Mouse (Mus musculus): ENCODE measurements around the gene Ripk3. TPM values are rescaled to one million over a fixed set of nuclear protein-coding genes. Genes with fewer than 3 reads are reported as not detected.

The Ripk3 gene
- 43.4 and 85.4 TPM in 2 replicates for polyA plus RNA-seq (2012; ENCODE audit: low replicate concordance)

DNA sequence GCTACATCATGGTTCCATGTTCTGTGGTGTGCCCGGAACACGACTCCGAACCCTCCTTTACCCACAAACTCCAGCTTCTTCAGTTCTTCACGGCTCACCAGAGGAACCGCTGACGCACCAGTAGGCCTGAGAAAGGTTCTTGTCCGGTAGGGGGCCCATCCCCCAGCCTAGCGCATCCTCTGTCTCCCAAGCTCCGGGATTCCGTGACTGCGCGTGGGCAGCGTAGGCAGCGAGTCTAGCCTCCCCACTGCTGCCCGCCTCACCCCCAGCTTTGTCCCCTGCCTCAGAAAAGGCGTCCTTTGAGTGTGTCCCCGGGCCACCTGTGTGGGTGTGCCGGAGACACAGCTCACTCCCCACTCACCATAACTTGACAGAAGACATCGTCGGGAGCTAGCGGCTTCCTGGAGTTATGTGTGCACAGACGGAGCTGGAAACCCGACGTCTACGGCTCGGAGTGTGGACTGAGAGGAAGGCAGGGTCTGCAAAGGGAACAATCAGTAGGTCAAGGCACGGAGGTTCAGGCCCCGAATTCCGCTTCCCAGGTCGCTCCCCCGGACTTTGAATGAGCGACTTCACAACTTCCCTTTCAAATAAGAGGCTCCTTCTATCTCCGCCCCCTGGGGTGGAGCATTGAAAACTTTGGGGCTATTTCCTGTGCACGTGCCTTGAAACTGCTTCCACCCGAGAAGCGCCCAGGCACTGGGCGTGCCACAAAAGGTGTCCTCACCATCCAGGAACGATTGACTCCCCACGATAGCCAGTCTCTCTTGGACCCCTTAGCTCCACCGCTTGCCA, at the start of gene Ripk3:
Gene Ripk3 (minus strand): TSS at position 610 of the 795 bp plus-strand sequence.

GRCm38 (mm10) chr14:55822991-55823762, 34.5 kb upstream of the Ripk3 start, which contains the start of gene Nfatc4:
Gene Nfatc4 (plus strand): TSS chr14:55823144.

GRCm38 (mm10) chr14:55783958-55784235, 4.8 kb downstream of the Ripk3 start, which contains the start of gene Adcy4:
Gene Adcy4 (minus strand): TSS chr14:55784095.

DNA sequence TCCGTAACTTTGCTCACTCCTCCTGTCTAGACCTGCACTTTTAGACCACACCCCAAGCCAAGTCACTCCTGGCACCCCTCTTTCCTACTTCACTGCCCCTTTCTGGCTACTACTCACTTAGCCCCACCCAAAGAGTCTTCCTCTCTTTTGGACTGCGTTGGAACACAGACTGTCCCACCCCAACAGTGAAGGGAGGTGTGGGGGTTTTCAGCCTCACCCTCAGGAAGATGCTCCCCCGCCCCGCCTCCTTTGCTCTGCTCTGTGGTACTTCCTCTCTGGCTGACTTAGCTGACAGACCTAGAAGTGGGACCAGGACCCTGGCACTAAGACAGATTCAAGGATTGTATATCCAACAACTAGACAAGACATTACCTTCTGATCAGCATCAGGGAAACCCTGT, 23.0 kb downstream of the Ripk3 start, which contains the start of gene Ltb4r1:
Gene Ltb4r1 (plus strand): TSS at position 267 of the 400 bp plus-strand sequence.

GRCm38 (mm10) chr14:55761163-55761562, 27.5 kb downstream of the Ripk3 start, which contains the start of gene Ltb4r2:
Gene Ltb4r2 (plus strand): TSS chr14:55761428.

GRCm38 (mm10) chr14:55758363-55758784, 30.3 kb downstream of the Ripk3 start, which contains the start of gene Cideb:
Gene Cideb (minus strand): TSS chr14:55758458.

GRCm38 (mm10) chr14:55745180-55745860, 43.3 kb downstream of the Ripk3 start, which contains the start of the genes Dhrs1 and Nop9:
Gene Dhrs1 (minus strand): TSS chr14:55745690.
Gene Nop9 (plus strand): TSS chr14:55745693.

Other genes starting within 250 kb of the Ripk3 start
- gene Pck2, start 248.6 kb downstream of the Ripk3 start, polyA plus RNA-seq (2012; ENCODE audit: low replicate concordance): 40.5 and 60.9 TPM in 2 replicates
- 66.7 and 69.0 TPM in 2 replicates for gene Dcaf11, start 228.9 kb downstream of the Ripk3 start, polyA plus RNA-seq (2012; ENCODE audit: low replicate concordance)
- 2.0 TPM in 1 of 2 replicates, not detected in the other for gene A730061H03Rik, start 228.5 kb downstream of the Ripk3 start, polyA plus RNA-seq (2012; ENCODE audit: low replicate concordance)
- 0.33 TPM in 1 of 2 replicates, not detected in the other for gene Fitm1, start 213.2 kb downstream of the Ripk3 start, polyA plus RNA-seq (2012; ENCODE audit: low replicate concordance)
- 226 and 353 TPM in 2 replicates for gene Psme1, start 210.7 kb downstream of the Ripk3 start, polyA plus RNA-seq (2012; ENCODE audit: low replicate concordance)
- 10.0 and 14.4 TPM in 2 replicates for gene Emc9, start 203.6 kb downstream of the Ripk3 start, polyA plus RNA-seq (2012; ENCODE audit: low replicate concordance)
- 65.8 and 135 TPM in 2 replicates for gene Psme2, start 197.8 kb downstream of the Ripk3 start, polyA plus RNA-seq (2012; ENCODE audit: low replicate concordance)
- gene Rnf31, start 197.2 kb downstream of the Ripk3 start, polyA plus RNA-seq (2012; ENCODE audit: low replicate concordance): 46.9 and 59.8 TPM in 2 replicates
- gene Irf9, start 185.3 kb downstream of the Ripk3 start, polyA plus RNA-seq (2012; ENCODE audit: low replicate concordance): 35.4 and 179 TPM in 2 replicates
- 0.49 and 0.84 TPM in 2 replicates for gene Rec8, start 170.8 kb downstream of the Ripk3 start, polyA plus RNA-seq (2012; ENCODE audit: low replicate concordance)
- gene Ipo4, start 152.9 kb downstream of the Ripk3 start, polyA plus RNA-seq (2012; ENCODE audit: low replicate concordance): 14.0 and 57.8 TPM in 2 replicates
- gene Gm49378, start 151.0 kb downstream of the Ripk3 start, polyA plus RNA-seq (2012; ENCODE audit: low replicate concordance): 3.7 TPM in 1 of 2 replicates, not detected in the other
- gene Tm9sf1, start 145.1 kb downstream of the Ripk3 start, polyA plus RNA-seq (2012; ENCODE audit: low replicate concordance): 14.0 and 32.8 TPM in 2 replicates
- 0.45 and 0.48 TPM in 2 replicates for gene Tssk4, start 138.7 kb downstream of the Ripk3 start, polyA plus RNA-seq (2012; ENCODE audit: low replicate concordance)
- 18.5 and 23.8 TPM in 2 replicates for gene Mdp1, start 128.4 kb downstream of the Ripk3 start, polyA plus RNA-seq (2012; ENCODE audit: low replicate concordance)
- gene Gmpr2, start 116.9 kb downstream of the Ripk3 start, polyA plus RNA-seq (2012; ENCODE audit: low replicate concordance): 5.9 and 22.3 TPM in 2 replicates
- 36.9 and 68.6 TPM in 2 replicates for gene Nedd8, start 116.7 kb downstream of the Ripk3 start, polyA plus RNA-seq (2012; ENCODE audit: low replicate concordance)
- gene Tinf2, start 107.0 kb downstream of the Ripk3 start, polyA plus RNA-seq (2012; ENCODE audit: low replicate concordance): 48.2 and 59.6 TPM in 2 replicates
- gene Tgm1, start 74.9 kb downstream of the Ripk3 start, polyA plus RNA-seq (2012; ENCODE audit: low replicate concordance): 13.8 and 16.6 TPM in 2 replicates
- 27.4 and 45.7 TPM in 2 replicates for gene Rabggta, start 66.6 kb downstream of the Ripk3 start, polyA plus RNA-seq (2012; ENCODE audit: low replicate concordance)
- 8.3 and 9.9 TPM in 2 replicates for gene Dhrs1, start 43.2 kb downstream of the Ripk3 start, polyA plus RNA-seq (2012; ENCODE audit: low replicate concordance)
- gene Nop9, start 43.2 kb downstream of the Ripk3 start, polyA plus RNA-seq (2012; ENCODE audit: low replicate concordance): 16.1 and 20.1 TPM in 2 replicates
- 0.11 and 0.15 TPM in 2 replicates for gene Cideb, start 30.4 kb downstream of the Ripk3 start, polyA plus RNA-seq (2012; ENCODE audit: low replicate concordance)
- 0.13 and 0.56 TPM in 2 replicates for gene Ltb4r2, start 27.4 kb downstream of the Ripk3 start, polyA plus RNA-seq (2012; ENCODE audit: low replicate concordance)
- gene Ltb4r1, start 22.9 kb downstream of the Ripk3 start, polyA plus RNA-seq (2012; ENCODE audit: low replicate concordance): 4.6 and 38.8 TPM in 2 replicates
- 0.45 and 1.2 TPM in 2 replicates for gene Adcy4, start 4.8 kb downstream of the Ripk3 start, polyA plus RNA-seq (2012; ENCODE audit: low replicate concordance)
- 0.08 and 0.16 TPM in 2 replicates for gene Nfatc4, start 34.3 kb upstream of the Ripk3 start, polyA plus RNA-seq (2012; ENCODE audit: low replicate concordance)
- 0.58 and 0.74 TPM in 2 replicates for gene Nynrin, start 65.1 kb upstream of the Ripk3 start, polyA plus RNA-seq (2012; ENCODE audit: low replicate concordance)
- 0.03 and 0.25 TPM in 2 replicates for gene Cbln3, start 95.5 kb upstream of the Ripk3 start, polyA plus RNA-seq (2012; ENCODE audit: low replicate concordance)
- 32.4 and 55.4 TPM in 2 replicates for gene Khnyn, start 96.1 kb upstream of the Ripk3 start, polyA plus RNA-seq (2012; ENCODE audit: low replicate concordance)
- 13.1 and 24.5 TPM in 2 replicates for gene Sdr39u1, start 111.4 kb upstream of the Ripk3 start, polyA plus RNA-seq (2012; ENCODE audit: low replicate concordance)
- 0.73 and 2.0 TPM in 2 replicates for gene Cma1, start 155.8 kb upstream of the Ripk3 start, polyA plus RNA-seq (2012; ENCODE audit: low replicate concordance)
- not detected in 2 replicates for gene Cma2, start 162.1 kb upstream of the Ripk3 start, polyA plus RNA-seq (2012; ENCODE audit: low replicate concordance)
- 0.82 TPM in 1 of 2 replicates, not detected in the other for gene Mcpt1, start 229.1 kb upstream of the Ripk3 start, polyA plus RNA-seq (2012; ENCODE audit: low replicate concordance)
- gene Mcpt9, start 241.6 kb upstream of the Ripk3 start, polyA plus RNA-seq (2012; ENCODE audit: low replicate concordance): not detected in 2 replicates